ENCODE assay signal across 20 mouse cellular contexts in the genomic region with DNA sequence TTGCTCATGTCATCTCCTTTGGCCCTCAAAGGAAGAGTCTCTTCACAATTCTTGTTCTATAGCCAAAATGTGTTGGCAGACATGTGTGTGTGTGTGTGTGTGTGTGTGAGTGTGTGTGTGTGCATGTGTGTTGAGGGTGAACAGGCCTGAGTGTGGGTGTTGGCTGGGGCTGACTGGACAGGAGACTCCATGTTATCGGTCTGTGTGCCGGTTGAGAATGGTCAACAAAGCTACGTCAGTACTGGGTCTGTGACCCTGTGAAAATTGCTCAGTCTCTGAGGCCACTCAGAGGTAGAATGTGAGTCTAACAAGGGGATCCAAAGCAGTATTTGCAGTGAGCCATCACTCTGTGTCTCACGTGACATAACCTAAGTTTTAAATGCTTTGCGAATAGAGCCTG.
"Had no signal": no experiment of that assay in that cellular context is flagged by ENCODE, and none has a peak within 500 bp of the region (broad histone marks: within the 10 kb centered on the region; RNA-seq: fewer than 3 reads in every experiment).

No protein-coding gene starts in this region.

- ATAC-seq: lung, postnatal 0 days; midbrain, embryonic 16.5 days had no signal

- H3K9ac ChIP-seq: liver, embryonic 15.5 days; lung, embryonic 15.5 days; neural tube, embryonic 13.5 days; neural tube, embryonic 15.5 days had no signal

- H3K4me3 ChIP-seq: liver, embryonic 15.5 days; lung, embryonic 15.5 days; megakaryocyte, embryonic 14.5 days; myocyte; neural tube, embryonic 13.5 days; neural tube, embryonic 15.5 days had no signal

- DNase-seq: lung, adult 2 months; midbrain, embryonic 14.5 days; retina, postnatal 1 day; right cerebral cortex, adult 18-20 months; right cerebral cortex, postnatal 25 days; right cerebral cortex, postnatal 4 days; spleen, adult 18-20 months; thymus, adult 2 months; thymus, postnatal 25 days; thymus, postnatal 4 days had no signal

- H3K4me1 ChIP-seq: neural tube, embryonic 15.5 days had no signal

- H3K9me3 ChIP-seq: liver, embryonic 15.5 days; lung, embryonic 15.5 days; megakaryocyte, embryonic 14.5 days; neural tube, embryonic 13.5 days; neural tube, embryonic 15.5 days had no signal

- H3K36me3 ChIP-seq: liver, embryonic 15.5 days; neural tube, embryonic 13.5 days; neural tube, embryonic 15.5 days had no signal

- H3K27ac ChIP-seq: liver, embryonic 15.5 days; lung, embryonic 15.5 days; macrophage; neural tube, embryonic 13.5 days; neural tube, embryonic 15.5 days had no signal

- H3K27me3 ChIP-seq: liver, embryonic 15.5 days; lung, embryonic 15.5 days; megakaryocyte, embryonic 14.5 days; neural tube, embryonic 13.5 days; neural tube, embryonic 15.5 days had no signal

- H3K4me2 ChIP-seq: liver, embryonic 15.5 days; lung, embryonic 15.5 days; midbrain, embryonic 11.5 days; neural tube, embryonic 13.5 days; neural tube, embryonic 15.5 days had no signal
